Mouse (Mus musculus) embryonic facial prominence, embryonic 10.5 days (tissue): ENCODE data around the gene Aatk. TPM values are rescaled to one million over a fixed set of nuclear protein-coding genes. Genes with fewer than 3 reads are reported as not detected.
A peak's percentile ranks its signal among the peaks of the same experiment; 100 is the strongest.

Source experiments
- microRNA counts: library from miRNA; unstranded; fragments of <30 nt; microRNA quantifications from one replicate; lab custom pipeline; 2017
- microRNA-seq: library from miRNA; unstranded; fragments of <30 nt; microRNA quantifications from one replicate; pipeline ENCODE4, GENCODE M21; 2017
- polyA plus RNA-seq: library from polyadenylated mRNA; unstranded; fragments of >200 nt; fragmentation: Nextera tagmentation; extraction: Ambion mirVana; gene quantifications from 2 replicates; pipeline ENCODE4 v1.2.1, GENCODE M21; 2016

The Aatk gene
- polyA plus RNA-seq, 1 experiment from 2014 or later = 1.6 TPM

MicroRNAs within 50 kb of the gene (microRNA counts, 519-probe panel; counts per million panel counts)
- 188 counts per million, percentile 57 among the panel's probes with 10 or more counts for microRNA mmu-miR-338-3p (lab: Ali Mortazavi, UCI)
- microRNA mmu-miR-338-5p (lab: Ali Mortazavi, UCI) = 188 counts per million, percentile 57 among the panel's probes with 10 or more counts

Small RNA genes lying within 50 kb of the gene (microRNA-seq; reads per million reads assigned to microRNA genes)
- not detected for gene Gm25948
- gene Mir3065 = not detected
- gene Mir338 = not detected

Other genes with a start within 250 kb of the Aatk start
- gene Chmp6, start 133.7 kb downstream of the Aatk start, polyA plus RNA-seq = 117 and 120 TPM in 2 replicates
- 9.6 and 11.0 TPM in 2 replicates for gene Baiap2, start 104.4 kb downstream of the Aatk start, polyA plus RNA-seq
- 43.0 and 46.9 TPM in 2 replicates for gene Cep131, start 39.7 kb upstream of the Aatk start, polyA plus RNA-seq
- 20.2 and 21.4 TPM in 2 replicates for gene Tepsin, start 51.6 kb upstream of the Aatk start, polyA plus RNA-seq
- 82.0 and 87.7 TPM in 2 replicates for gene Ndufaf8, start 51.8 kb upstream of the Aatk start, polyA plus RNA-seq
- gene Slc38a10, start 104.2 kb upstream of the Aatk start, polyA plus RNA-seq = 99.0 and 103 TPM in 2 replicates
- 18.0 and 18.4 TPM in 2 replicates for gene Bahcc1, start 185.8 kb upstream of the Aatk start, polyA plus RNA-seq